Mouse (Mus musculus): ENCODE results near the gene Maz. TPM values are rescaled to one million over a fixed set of nuclear protein-coding genes. Genes with fewer than 3 reads are reported as not detected.

Gene Maz
- polyA plus RNA-seq, 1 experiment = 193 TPM

GRCm38 (mm10) chr7:127022528-127023271 lies 4.1 kb downstream of the Maz start:
- Histone ChIP-seq H3K36me3 (ENCODE audit: control insufficient read depth) (peaks cover 50% of the 10 kb centered on the region), H3K4me3 (replicated peaks) (peak overlapping the region; percentile 94), H3K9me3 (ENCODE audit: control insufficient read depth, low read length) (no peaks in the 10 kb centered on the region), H3K4me1 (ENCODE audit: control insufficient read depth) (peaks cover 62% of the 10 kb centered on the region), H3K27me3 (ENCODE audit: control insufficient read depth) (peaks cover 7% of the 10 kb centered on the region)
- no peak for TF ChIP-seq TAL1 (IDR thresholded peaks at IDR 0.05; ENCODE audit: low read length)
- TF ChIP-seq GATA1 (IDR thresholded peaks at IDR 0.05; ENCODE audit: low read length) = no peak

- peaks cover 46% of the 10 kb centered on the region for H3K36me3 ChIP-seq (ENCODE audit: control insufficient read depth)
- H3K9me3 ChIP-seq (ENCODE audit: control insufficient read depth, low read length) = no peaks in the 10 kb centered on the region
- peaks cover 64% of the 10 kb centered on the region for H3K4me1 ChIP-seq (ENCODE audit: control insufficient read depth)
- TF ChIP-seq TAL1 (IDR thresholded peaks at IDR 0.05; ENCODE audit: low read length) (no peak), GATA1 (IDR thresholded peaks at IDR 0.05; ENCODE audit: low read length) (no peak)
- H3K27me3 ChIP-seq (ENCODE audit: control insufficient read depth) = peaks cover 7% of the 10 kb centered on the region
- H3K4me3 ChIP-seq (replicated peaks) = peak overlapping the region; percentile 34
Measured at GRCm38 (mm10) chr7:127021563-127022527, 5.0 kb downstream of the Maz start.

- H3K4me3 ChIP-seq (replicated peaks) = peak within 1 kb of the TSS; percentile 34
- peaks cover 7% of the 10 kb centered on the region for H3K27me3 ChIP-seq (ENCODE audit: control insufficient read depth)
- H3K4me1 ChIP-seq (ENCODE audit: control insufficient read depth) = peaks cover 72% of the 10 kb centered on the region
- H3K9me3 ChIP-seq (ENCODE audit: control insufficient read depth, low read length) = no peaks in the 10 kb centered on the region
- no peak for TF ChIP-seq TAL1 (IDR thresholded peaks at IDR 0.05; ENCODE audit: low read length)
- TF ChIP-seq GATA1 (IDR thresholded peaks at IDR 0.05; ENCODE audit: low read length) = no peak
- peaks cover 47% of the 10 kb centered on the region for H3K36me3 ChIP-seq (ENCODE audit: control insufficient read depth)
Measured at GRCm38 (mm10) chr7:127020901-127021562, 5.8 kb downstream of the Maz start, which contains the start of the genes Gm42742 and Prrt2. Gene Gm42742 (minus strand): TSS chr7:127021097. Gene Prrt2 (minus strand): TSS chr7:127021211.

GRCm38 (mm10) chr7:127020491-127020890 lies 6.3 kb downstream of the Maz start:
- H3K4me1 ChIP-seq (ENCODE audit: control insufficient read depth) = peaks cover 74% of the 10 kb centered on the region
- peaks cover 7% of the 10 kb centered on the region for H3K27me3 ChIP-seq (ENCODE audit: control insufficient read depth)
- H3K4me3 ChIP-seq (replicated peaks) = peak overlapping the region; percentile 34
- H3K9me3 ChIP-seq (ENCODE audit: control insufficient read depth, low read length) = no peaks in the 10 kb centered on the region
- H3K36me3 ChIP-seq (ENCODE audit: control insufficient read depth) = peaks cover 49% of the 10 kb centered on the region
- no peak for TF ChIP-seq TAL1 (IDR thresholded peaks at IDR 0.05; ENCODE audit: low read length)
- TF ChIP-seq GATA1 (IDR thresholded peaks at IDR 0.05; ENCODE audit: low read length) = no peak

- Histone ChIP-seq H3K9me3 (ENCODE audit: control insufficient read depth, low read length) (no peaks in the 10 kb centered on the region), H3K27me3 (ENCODE audit: control insufficient read depth) (peaks cover 7% of the 10 kb centered on the region), H3K36me3 (ENCODE audit: control insufficient read depth) (peaks cover 49% of the 10 kb centered on the region), H3K4me3 (replicated peaks) (no peak overlapping the region), H3K4me1 (ENCODE audit: control insufficient read depth) (peaks cover 74% of the 10 kb centered on the region)
- TF ChIP-seq TAL1 (IDR thresholded peaks at IDR 0.05; ENCODE audit: low read length) = no peak
- TF ChIP-seq GATA1 (IDR thresholded peaks at IDR 0.05; ENCODE audit: low read length) = no peak
Measured at GRCm38 (mm10) chr7:127020031-127020430, 6.8 kb downstream of the Maz start.

- H3K27me3 ChIP-seq (ENCODE audit: control insufficient read depth) = peaks cover 7% of the 10 kb centered on the region
- no peaks in the 10 kb centered on the region for H3K9me3 ChIP-seq (ENCODE audit: control insufficient read depth, low read length)
- no peak overlapping the region for H3K4me3 ChIP-seq (replicated peaks)
- TF ChIP-seq GATA1 (IDR thresholded peaks at IDR 0.05; ENCODE audit: low read length) (no peak), TAL1 (IDR thresholded peaks at IDR 0.05; ENCODE audit: low read length) (no peak)
- peaks cover 74% of the 10 kb centered on the region for H3K4me1 ChIP-seq (ENCODE audit: control insufficient read depth)
- peaks cover 49% of the 10 kb centered on the region for H3K36me3 ChIP-seq (ENCODE audit: control insufficient read depth)
Measured at GRCm38 (mm10) chr7:127019306-127019960, 7.4 kb downstream of the Maz start.

- Histone ChIP-seq H3K36me3 (ENCODE audit: control insufficient read depth) (peaks cover 47% of the 10 kb centered on the region), H3K4me3 (replicated peaks) (no peak overlapping the region), H3K27me3 (ENCODE audit: control insufficient read depth) (peaks cover 7% of the 10 kb centered on the region), H3K4me1 (ENCODE audit: control insufficient read depth) (peaks cover 73% of the 10 kb centered on the region), H3K9me3 (ENCODE audit: control insufficient read depth, low read length) (no peaks in the 10 kb centered on the region)
- TF ChIP-seq TAL1 (IDR thresholded peaks at IDR 0.05; ENCODE audit: low read length) (no peak), GATA1 (IDR thresholded peaks at IDR 0.05; ENCODE audit: low read length) (no peak)
Measured at GRCm38 (mm10) chr7:127018416-127019305, 8.2 kb downstream of the Maz start.

Data from erythroblast, embryonic 14.5 days (primary cell).